Mouse (Mus musculus) hindbrain, postnatal 0 days (tissue): Measurements from ENCODE around the gene Hsd11b1. TPM values are rescaled to one million over a fixed set of nuclear protein-coding genes. Genes with fewer than 3 reads are reported as not detected.

Experiments
- ATAC-seq: fragments of 200-750 bp; cut with Nextera tagmentation; 2 replicates; pipeline ENCODE4 v1.8.0; 2017; ENCODE audit warnings: mild to moderate bottlenecking, moderate TSS enrichment, moderate library complexity
- DNase-seq: peaks from one replicate; pipeline ENCODE4 v3.0.0-alpha.2; 2015; ENCODE audit warnings: low spot score
- H3K27ac ChIP-seq: fragments of 300-500 bp; sonication (generic); 2 replicates; pipeline ENCODE4 v1.5.1; 2014; ENCODE audit warnings: mild to moderate bottlenecking
- H3K27me3 ChIP-seq: fragments of 300-500 bp; sonication (generic); 2 replicates; pipeline ENCODE4 v1.6.1; 2014; ENCODE audit warnings: low read length, mixed read lengths; ENCODE audit not compliant: insufficient read depth
- H3K36me3 ChIP-seq: fragments of 300-500 bp; sonication (generic); 2 replicates; pipeline ENCODE4 v1.6.1; 2014; ENCODE audit warnings: low read length, mixed read lengths; ENCODE audit not compliant: insufficient read depth
- H3K4me1 ChIP-seq: fragments of 300-500 bp; sonication (generic); 2 replicates; pipeline ENCODE4 v1.6.1; 2014; ENCODE audit warnings: antibody characterized with exemption, low read length, mixed read lengths; ENCODE audit not compliant: insufficient read depth
- H3K4me2 ChIP-seq: fragments of 300-500 bp; sonication (generic); 2 replicates; pipeline ENCODE4 v1.6.1; 2014; ENCODE audit warnings: low read depth, mild to moderate bottlenecking, low read length, moderate library complexity, mixed read lengths
- H3K4me3 ChIP-seq: fragments of 300-500 bp; sonication (generic); 2 replicates; pipeline ENCODE4 v1.5.1; 2014; ENCODE audit warnings: low read length
- H3K9ac ChIP-seq: fragments of 300-500 bp; sonication (generic); replicated peaks from 2 replicates; pipeline ENCODE4 v1.6.1; 2014; ENCODE audit warnings: mild to moderate bottlenecking, low read length, moderate library complexity, mixed read lengths
- H3K9me3 ChIP-seq: fragments of 300-500 bp; sonication (generic); 2 replicates; pipeline ENCODE4 v1.6.1; 2016; ENCODE audit warnings: low read length, mixed read lengths
- CTCF ChIP-seq: IDR thresholded peaks from 2 replicates; pipeline ENCODE4 v1.5.1; 2016; ENCODE audit warnings: antibody characterized with exemption, control low read depth, low read depth
- WGBS: fragments of 180-500 bp; shearing (Covaris S2); extraction: QIAGEN DNeasy Blood & Tissue Kit; methylation state at CpG from one replicate; pipeline ENCODE4 v1.1.7; 2014; 5-methylcytosine and 5-hydroxymethylcytosine counted together
- polyA plus RNA-seq: library from polyadenylated mRNA; unstranded; fragments of >200 nt; fragmentation: Nextera tagmentation; extraction: Ambion mirVana; gene quantifications from 2 replicates; pipeline ENCODE4 v1.2.1, GENCODE M21; 2015
- total RNA-seq: library from RNA; depleted of rRNA; stranded (reverse); fragments of >200 nt; gene quantifications from 2 replicates; pipeline ENCODE4 v1.2.3, GENCODE M21; 2014; rRNA removed

Hsd11b1 gene
- total and polyA plus RNA-seq, 2 experiments from 2014 or later, result 2.3 to 2.5 TPM

DNA sequence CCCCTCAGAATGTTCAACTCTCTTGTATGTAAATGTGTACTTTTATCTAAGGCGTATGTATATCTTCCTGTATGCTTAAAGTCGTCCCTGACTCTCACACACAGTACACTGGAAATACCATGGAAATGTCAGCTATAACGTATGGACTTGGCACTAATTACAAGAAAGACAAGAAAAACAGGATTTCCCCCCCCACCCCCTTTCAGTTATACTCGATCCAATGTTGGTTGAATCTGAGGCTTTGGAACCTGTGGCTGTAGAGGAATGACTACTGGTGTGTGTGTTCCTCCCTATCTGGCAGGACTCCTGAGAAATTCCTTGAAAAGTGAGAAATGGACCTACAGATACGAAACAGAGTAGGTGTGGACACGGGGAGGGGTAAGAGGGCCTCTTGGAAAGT lies 75.6 kb downstream of the Hsd11b1 start:
- H3K36me3 ChIP-seq, result no peaks in the 10 kb centered on the region
- H3K4me1 ChIP-seq, result 0 out of 2 replicates have a peak, but pooled peaks cover 3% of the 10 kb centered on the region
- 0 out of 2 replicates have a peak overlapping the region, but pooled peaks have one; percentile 12 for H3K27ac ChIP-seq
- no peak overlapping the region for H3K4me3 ChIP-seq
- TF ChIP-seq CTCF, result no peak
- no peaks in the 10 kb centered on the region for H3K9me3 ChIP-seq
- DNase-seq (no peak), ATAC-seq (no peak)
- H3K4me2 ChIP-seq, result no peak overlapping the region
- H3K9ac ChIP-seq, result no peak overlapping the region
- no peaks in the 10 kb centered on the region for H3K27me3 ChIP-seq
- WGBS, result 85% methylated on average over 6 of the region's 6 CpGs

- 89% methylated on average over 3 of the region's 3 CpGs for WGBS
- Histone ChIP-seq H3K27ac (no peak overlapping the region), H3K4me3 (no peak overlapping the region), H3K36me3 (no peaks in the 10 kb centered on the region), H3K9me3 (no peaks in the 10 kb centered on the region), H3K9ac (no peak overlapping the region), H3K27me3 (no peaks in the 10 kb centered on the region), H3K4me1 (no peaks in the 10 kb centered on the region), H3K4me2 (no peak overlapping the region)
- TF ChIP-seq CTCF, result no peak
- no peak for DNase-seq
- no peak for ATAC-seq
Observed at GRCm38 (mm10) chr1:193181104-193181503, 82.8 kb downstream of the Hsd11b1 start.

GRCm38 (mm10) chr1:193174143-193174733 lies 89.6 kb downstream of the Hsd11b1 start:
- no peak for TF ChIP-seq CTCF
- H3K27me3 ChIP-seq, result no peaks in the 10 kb centered on the region
- H3K36me3 ChIP-seq, result no peaks in the 10 kb centered on the region
- H3K4me3 ChIP-seq, result peak overlapping the region; percentile 69
- peaks cover 19% of the 10 kb centered on the region for H3K4me1 ChIP-seq
- peak overlapping the region; percentile 86 for H3K9ac ChIP-seq
- WGBS, result 90% methylated on average over 13 of the region's 13 CpGs
- H3K4me2 ChIP-seq, result peak overlapping the region; percentile 67
- ATAC-seq (no peak), DNase-seq (no peak)
- H3K9me3 ChIP-seq, result no peaks in the 10 kb centered on the region
- H3K27ac ChIP-seq, result peak overlapping the region; percentile 88; the same call in 1 of the 2 replicates

GRCm38 (mm10) chr1:193173810-193174129 lies 90.1 kb downstream of the Hsd11b1 start:
- no peak for ATAC-seq
- Histone ChIP-seq H3K27me3 (no peaks in the 10 kb centered on the region), H3K27ac (peak overlapping the region; percentile 88), H3K9ac (peak overlapping the region; percentile 86), H3K4me1 (peaks cover 19% of the 10 kb centered on the region), H3K36me3 (no peaks in the 10 kb centered on the region), H3K4me2 (peak overlapping the region; percentile 67), H3K9me3 (no peaks in the 10 kb centered on the region), H3K4me3 (peak overlapping the region; percentile 69)
- DNase-seq, result no peak
- TF ChIP-seq CTCF, result 0 out of 2 replicates have a peak, but pooled peaks have one; percentile 1
- WGBS, result 14% methylated on average over 9 of the region's 9 CpGs

- H3K9ac ChIP-seq, result peak overlapping the region; percentile 86
- H3K4me1 ChIP-seq, result peaks cover 19% of the 10 kb centered on the region
- peak overlapping the region; percentile 88 for H3K27ac ChIP-seq
- peak overlapping the region; percentile 69 for H3K4me3 ChIP-seq
- DNase-seq (peak; percentile 100), ATAC-seq (peak; percentile 99)
- H3K9me3 ChIP-seq, result no peaks in the 10 kb centered on the region
- H3K27me3 ChIP-seq, result no peaks in the 10 kb centered on the region
- under 1% methylated on average over 48 of the region's 48 CpGs for WGBS
- TF ChIP-seq CTCF, result peak; percentile 44
- no peaks in the 10 kb centered on the region for H3K36me3 ChIP-seq
- H3K4me2 ChIP-seq, result peak overlapping the region; percentile 67
Observed at GRCm38 (mm10) chr1:193172991-193173809, 90.7 kb downstream of the Hsd11b1 start.

Other genes starting within 250 kb of the Hsd11b1 start
- 9.9 and 10.8 TPM in 2 replicates for gene Syt14, start 228.3 kb downstream of the Hsd11b1 start, total RNA-seq
- 4.1 and 4.6 TPM in 2 replicates for gene Syt14, start 228.3 kb downstream of the Hsd11b1 start, polyA plus RNA-seq
- gene Diexf, start 133.8 kb downstream of the Hsd11b1 start, total RNA-seq, result 8.6 and 9.8 TPM in 2 replicates
- gene Diexf, start 133.8 kb downstream of the Hsd11b1 start, polyA plus RNA-seq, result 3.5 and 4.9 TPM in 2 replicates
- 0.47 and 0.78 TPM in 2 replicates for gene Irf6, start 111.0 kb downstream of the Hsd11b1 start, total RNA-seq
- gene Irf6, start 111.0 kb downstream of the Hsd11b1 start, polyA plus RNA-seq, result 0.44 and 0.66 TPM in 2 replicates
- gene A130010J15Rik, start 96.0 kb downstream of the Hsd11b1 start, total RNA-seq, result 11.2 and 14.8 TPM in 2 replicates
- gene A130010J15Rik, start 96.0 kb downstream of the Hsd11b1 start, polyA plus RNA-seq, result 8.7 and 8.9 TPM in 2 replicates
- 0.78 and 1.5 TPM in 2 replicates for gene Traf3ip3, start 62.4 kb downstream of the Hsd11b1 start, total RNA-seq
- gene Traf3ip3, start 62.4 kb downstream of the Hsd11b1 start, polyA plus RNA-seq, result 1.9 TPM in 2 replicates
- gene Lamb3, start 56.4 kb downstream of the Hsd11b1 start, total RNA-seq, result 1.0 and 1.3 TPM in 2 replicates
- gene Lamb3, start 56.4 kb downstream of the Hsd11b1 start, polyA plus RNA-seq, result 0.36 and 0.52 TPM in 2 replicates
- gene G0s2, start 9.1 kb upstream of the Hsd11b1 start, total RNA-seq, result 7.4 and 12.1 TPM in 2 replicates
- gene G0s2, start 9.1 kb upstream of the Hsd11b1 start, polyA plus RNA-seq, result 7.0 and 9.1 TPM in 2 replicates
- gene Camk1g, start 106.2 kb upstream of the Hsd11b1 start, total RNA-seq, result 32.9 and 34.6 TPM in 2 replicates
- gene Camk1g, start 106.2 kb upstream of the Hsd11b1 start, polyA plus RNA-seq, result 30.9 and 35.1 TPM in 2 replicates